Mouse (Mus musculus) hindbrain, embryonic 15.5 days (tissue): ENCODE measurements at regions not wholly inside any gene's neighbourhood (a gene's known extent, or its start where the extent isn't known, plus 50 kb on each side); places are given as distances from the start of the nearest gene placed in this dataset.

ENCODE experiments used
- ATAC-seq: fragments of 200-750 bp; cut with Nextera tagmentation; 2 replicates; pipeline ENCODE4 v1.8.0; 2017; ENCODE audit warnings: low read depth, moderate number of reproducible peaks, moderate TSS enrichment; ENCODE audit not compliant: low FRiP score
- H3K27ac ChIP-seq: fragments of 300-500 bp; sonication (generic); replicated peaks from 2 replicates; pipeline ENCODE4 v1.5.1; 2015; ENCODE audit warnings: mild to moderate bottlenecking, inconsistent platforms
- H3K27me3 ChIP-seq: fragments of 300-500 bp; sonication (generic); 2 replicates; pipeline ENCODE4 v1.6.1; 2015; ENCODE audit warnings: control low read depth, inconsistent platforms
- H3K36me3 ChIP-seq: fragments of 300-500 bp; sonication (generic); 2 replicates; pipeline ENCODE4 v1.6.1; 2015; ENCODE audit warnings: control low read depth, inconsistent platforms
- H3K4me1 ChIP-seq: fragments of 300-500 bp; sonication (generic); replicated peaks from 2 replicates; pipeline ENCODE4 v1.6.1; 2015; ENCODE audit warnings: control low read depth, inconsistent platforms
- H3K4me2 ChIP-seq: fragments of 300-500 bp; sonication (generic); 2 replicates; pipeline ENCODE4 v1.6.1; 2015; ENCODE audit warnings: moderate library complexity, mild to moderate bottlenecking, inconsistent platforms
- H3K4me3 ChIP-seq: fragments of 300-500 bp; sonication (generic); 2 replicates; pipeline ENCODE4 v1.5.1; 2015; ENCODE audit warnings: mild to moderate bottlenecking, inconsistent platforms
- H3K9ac ChIP-seq: fragments of 300-500 bp; sonication (generic); 2 replicates; pipeline ENCODE4 v1.6.1; 2015; ENCODE audit warnings: inconsistent platforms
- H3K9me3 ChIP-seq: fragments of 300-500 bp; sonication (generic); 2 replicates; pipeline ENCODE4 v1.6.1; 2016; ENCODE audit warnings: control low read depth, inconsistent platforms
- WGBS: fragments of 180-500 bp; shearing (Covaris S2); methylation state at CpG from one replicate; pipeline ENCODE4 v1.1.7; 2015; 5-methylcytosine and 5-hydroxymethylcytosine counted together

GRCm38 (mm10) chr13:16746451-16746850, 734.8 kb downstream of the Inhba start:
- no peaks in the 10 kb centered on the region for H3K27me3 ChIP-seq

GRCm38 (mm10) chr13:16756264-16756663, 744.6 kb downstream of the Inhba start:
- H3K27ac ChIP-seq = no peak overlapping the region
- no peaks in the 10 kb centered on the region for H3K27me3 ChIP-seq
- H3K4me3 ChIP-seq = no peak overlapping the region
- H3K9me3 ChIP-seq = no peaks in the 10 kb centered on the region
- H3K9ac ChIP-seq = no peak overlapping the region
- 64% methylated on average over 3 of the region's 3 CpGs for WGBS
- no peak for ATAC-seq
- H3K4me2 ChIP-seq = no peak overlapping the region
- H3K4me1 ChIP-seq = no peaks in the 10 kb centered on the region
- H3K36me3 ChIP-seq = no peaks in the 10 kb centered on the region

More at GRCm38 (mm10) chr13:16746451-16746850, 734.8 kb downstream of the Inhba start:
- Histone ChIP-seq H3K9me3 (no peaks in the 10 kb centered on the region), H3K4me2 (no peak overlapping the region), H3K4me3 (no peak overlapping the region), H3K36me3 (no peaks in the 10 kb centered on the region), H3K9ac (no peak overlapping the region), H3K4me1 (no peaks in the 10 kb centered on the region), H3K27ac (no peak overlapping the region)
- ATAC-seq = no peak
- WGBS = 83% methylated on average over 1 of the region's 1 CpGs

- Histone ChIP-seq H3K4me3 (no peak overlapping the region), H3K9ac (no peak overlapping the region), H3K27me3 (no peaks in the 10 kb centered on the region), H3K9me3 (no peaks in the 10 kb centered on the region), H3K4me1 (peaks cover 10% of the 10 kb centered on the region), H3K27ac (no peak overlapping the region), H3K4me2 (no peak overlapping the region), H3K36me3 (no peaks in the 10 kb centered on the region)
- ATAC-seq = no peak
Observed at GRCm38 (mm10) chr13:16760045-16760444, 748.4 kb downstream of the Inhba start.

GRCm38 (mm10) chr13:16761415-16761814, 749.8 kb downstream of the Inhba start:
- Histone ChIP-seq H3K9me3 (no peaks in the 10 kb centered on the region), H3K4me2 (no peak overlapping the region), H3K27ac (no peak overlapping the region), H3K36me3 (no peaks in the 10 kb centered on the region), H3K9ac (no peak overlapping the region), H3K27me3 (no peaks in the 10 kb centered on the region), H3K4me3 (no peak overlapping the region), H3K4me1 (peaks cover 10% of the 10 kb centered on the region)
- 84% methylated on average over 4 of the region's 4 CpGs for WGBS
- no peak for ATAC-seq

GRCm38 (mm10) chr13:16762326-16762725, 750.7 kb downstream of the Inhba start:
- Histone ChIP-seq H3K4me2 (no peak overlapping the region), H3K4me3 (no peak overlapping the region), H3K27ac (no peak overlapping the region), H3K36me3 (no peaks in the 10 kb centered on the region), H3K9ac (no peak overlapping the region), H3K27me3 (no peaks in the 10 kb centered on the region), H3K4me1 (peaks cover 10% of the 10 kb centered on the region), H3K9me3 (no peaks in the 10 kb centered on the region)
- 45% methylated on average over 8 of the region's 8 CpGs for WGBS
- peak; percentile 73 for ATAC-seq

GRCm38 (mm10) chr13:16762727-16763512, 751.3 kb downstream of the Inhba start:
- peak; percentile 68 for ATAC-seq
- Histone ChIP-seq H3K27ac (no peak overlapping the region), H3K4me2 (no peak overlapping the region), H3K4me1 (peaks cover 10% of the 10 kb centered on the region), H3K27me3 (no peaks in the 10 kb centered on the region), H3K36me3 (no peaks in the 10 kb centered on the region), H3K4me3 (no peak overlapping the region), H3K9ac (no peak overlapping the region), H3K9me3 (no peaks in the 10 kb centered on the region)
- 37% methylated on average over 8 of the region's 8 CpGs for WGBS

GRCm38 (mm10) chr13:16763746-16764145, 752.1 kb downstream of the Inhba start:
- no peak overlapping the region for H3K4me3 ChIP-seq
- no peaks in the 10 kb centered on the region for H3K9me3 ChIP-seq
- H3K4me2 ChIP-seq = no peak overlapping the region
- H3K27me3 ChIP-seq = no peaks in the 10 kb centered on the region
- H3K36me3 ChIP-seq = no peaks in the 10 kb centered on the region
- WGBS = 6% methylated on average over 2 of the region's 2 CpGs
- H3K27ac ChIP-seq = no peak overlapping the region
- H3K4me1 ChIP-seq = peaks cover 10% of the 10 kb centered on the region
- ATAC-seq = peak; percentile 79; the same call in 1 of the 2 replicates
- H3K9ac ChIP-seq = no peak overlapping the region

GRCm38 (mm10) chr13:16769409-16769808, 757.8 kb downstream of the Inhba start:
- Histone ChIP-seq H3K9ac (no peak overlapping the region), H3K4me2 (no peak overlapping the region), H3K9me3 (no peaks in the 10 kb centered on the region), H3K4me1 (no peaks in the 10 kb centered on the region), H3K27ac (no peak overlapping the region), H3K36me3 (no peaks in the 10 kb centered on the region), H3K4me3 (no peak overlapping the region), H3K27me3 (no peaks in the 10 kb centered on the region)
- WGBS = 42% methylated on average over 2 of the region's 2 CpGs
- no peak for ATAC-seq

GRCm38 (mm10) chr13:16769848-16770422, 758.3 kb downstream of the Inhba start:
- Histone ChIP-seq H3K9ac (no peak overlapping the region), H3K9me3 (no peaks in the 10 kb centered on the region), H3K36me3 (no peaks in the 10 kb centered on the region), H3K4me2 (no peak overlapping the region), H3K27ac (no peak overlapping the region), H3K4me3 (no peak overlapping the region), H3K4me1 (no peaks in the 10 kb centered on the region), H3K27me3 (no peaks in the 10 kb centered on the region)
- ATAC-seq = no peak
- WGBS = 63% methylated on average over 6 of the region's 6 CpGs

- no peak overlapping the region for H3K9ac ChIP-seq
- 88% methylated on average over 4 of the region's 4 CpGs for WGBS
Observed at GRCm38 (mm10) chr13:16771845-16772244, 760.2 kb downstream of the Inhba start.

GRCm38 (mm10) chr13:16805560-16805959, 793.9 kb downstream of the Inhba start:
- no peak overlapping the region for H3K4me3 ChIP-seq
- no peaks in the 10 kb centered on the region for H3K36me3 ChIP-seq
- no peak overlapping the region for H3K4me2 ChIP-seq
- ATAC-seq = no peak
- no peaks in the 10 kb centered on the region for H3K9me3 ChIP-seq
- WGBS = 68% methylated on average over 3 of the region's 3 CpGs
- no peaks in the 10 kb centered on the region for H3K4me1 ChIP-seq
- H3K27ac ChIP-seq = no peak overlapping the region
- H3K27me3 ChIP-seq = no peaks in the 10 kb centered on the region
- no peak overlapping the region for H3K9ac ChIP-seq

More at GRCm38 (mm10) chr13:16771845-16772244, 760.2 kb downstream of the Inhba start:
- H3K27me3 ChIP-seq = no peaks in the 10 kb centered on the region
- no peak for ATAC-seq
- no peak overlapping the region for H3K4me3 ChIP-seq
- H3K9me3 ChIP-seq = no peaks in the 10 kb centered on the region
- H3K36me3 ChIP-seq = no peaks in the 10 kb centered on the region
- H3K4me2 ChIP-seq = no peak overlapping the region
- H3K27ac ChIP-seq = no peak overlapping the region
- H3K4me1 ChIP-seq = no peaks in the 10 kb centered on the region
